Mouse (Mus musculus) liver, adult 2 months (tissue): ENCODE data around the gene Rabgap1. TPM values are rescaled to one million over a fixed set of nuclear protein-coding genes. Genes with fewer than 3 reads are reported as not detected.

Source experiments
- DNase-seq: peaks from one replicate; pipeline ENCODE4 v3.0.0-alpha.2; 2011; ENCODE audit warnings: low read depth, low spot score; ENCODE audit errors: extremely low read depth
- H3K27ac ChIP-seq: fragments of 200-500 bp; replicated peaks from 2 replicates; pipeline ENCODE4 v1.5.1; 2012; ENCODE audit warnings: low read depth, mild to moderate bottlenecking, control low read depth, inconsistent platforms, low read length; ENCODE audit not compliant: insufficient read depth
- H3K27me3 ChIP-seq: fragments of 200-500 bp; 2 replicates; pipeline ENCODE4 v1.6.1; 2012; ENCODE audit warnings: mild to moderate bottlenecking, moderate library complexity, low read length, inconsistent platforms; ENCODE audit not compliant: control insufficient read depth, insufficient read depth
- H3K36me3 ChIP-seq: fragments of 200-500 bp; 2 replicates; pipeline ENCODE4 v1.6.1; 2012; ENCODE audit warnings: low read length, inconsistent platforms; ENCODE audit not compliant: control insufficient read depth, insufficient read depth
- H3K4me1 ChIP-seq: fragments of 200-500 bp; 2 replicates; pipeline ENCODE4 v1.6.1; 2011; ENCODE audit warnings: low read length; ENCODE audit not compliant: control insufficient read depth, insufficient read depth
- H3K4me3 ChIP-seq: fragments of 200-500 bp; 2 replicates; pipeline ENCODE4 v1.5.1; 2011; ENCODE audit warnings: low read depth, mild to moderate bottlenecking, control low read depth, low read length, moderate library complexity; ENCODE audit not compliant: insufficient read depth
- H3K79me2 ChIP-seq: fragments of 200-500 bp; 2 replicates; pipeline ENCODE4 v1.6.1; 2012; ENCODE audit warnings: inconsistent platforms, mild to moderate bottlenecking, low read length, moderate library complexity; ENCODE audit not compliant: control insufficient read depth, insufficient read depth
- H3K9ac ChIP-seq: fragments of 200-500 bp; 2 replicates; pipeline ENCODE4 v1.6.1; 2012; ENCODE audit warnings: low read depth, mild to moderate bottlenecking, control low read depth, inconsistent platforms, low read length
- CTCF ChIP-seq: fragments of 200-500 bp; IDR thresholded peaks from 2 replicates; pipeline ENCODE4 v1.5.1; 2011; ENCODE audit warnings: low read depth, low read length, control low read depth
- POLR2A ChIP-seq: fragments of 200-500 bp; IDR thresholded peaks from 2 replicates; pipeline ENCODE4 v1.6.1; 2011; ENCODE audit warnings: low read length, control low read depth; ENCODE audit not compliant: insufficient read depth; ENCODE audit errors: extremely low read depth
- WGBS: fragments of 180-500 bp; shearing (Covaris S2); methylation state at CpG from one replicate; pipeline ENCODE4 v1.1.7; 2018; 5-methylcytosine and 5-hydroxymethylcytosine counted together
- polyA plus RNA-seq: library from polyadenylated mRNA; depleted of rRNA; stranded (reverse); fragments of >200 nt; gene quantifications from 2 replicates; pipeline ENCODE4 v1.2.3, GENCODE M21; 2012
- total RNA-seq: library from RNA; depleted of rRNA; stranded (reverse); fragments of >200 nt; gene quantifications from 2 replicates; pipeline ENCODE4 v1.2.3, GENCODE M21; 2014

Gene Rabgap1
- total and polyA plus RNA-seq, 2 experiments: 3.4 to 19.1 TPM

DNA sequence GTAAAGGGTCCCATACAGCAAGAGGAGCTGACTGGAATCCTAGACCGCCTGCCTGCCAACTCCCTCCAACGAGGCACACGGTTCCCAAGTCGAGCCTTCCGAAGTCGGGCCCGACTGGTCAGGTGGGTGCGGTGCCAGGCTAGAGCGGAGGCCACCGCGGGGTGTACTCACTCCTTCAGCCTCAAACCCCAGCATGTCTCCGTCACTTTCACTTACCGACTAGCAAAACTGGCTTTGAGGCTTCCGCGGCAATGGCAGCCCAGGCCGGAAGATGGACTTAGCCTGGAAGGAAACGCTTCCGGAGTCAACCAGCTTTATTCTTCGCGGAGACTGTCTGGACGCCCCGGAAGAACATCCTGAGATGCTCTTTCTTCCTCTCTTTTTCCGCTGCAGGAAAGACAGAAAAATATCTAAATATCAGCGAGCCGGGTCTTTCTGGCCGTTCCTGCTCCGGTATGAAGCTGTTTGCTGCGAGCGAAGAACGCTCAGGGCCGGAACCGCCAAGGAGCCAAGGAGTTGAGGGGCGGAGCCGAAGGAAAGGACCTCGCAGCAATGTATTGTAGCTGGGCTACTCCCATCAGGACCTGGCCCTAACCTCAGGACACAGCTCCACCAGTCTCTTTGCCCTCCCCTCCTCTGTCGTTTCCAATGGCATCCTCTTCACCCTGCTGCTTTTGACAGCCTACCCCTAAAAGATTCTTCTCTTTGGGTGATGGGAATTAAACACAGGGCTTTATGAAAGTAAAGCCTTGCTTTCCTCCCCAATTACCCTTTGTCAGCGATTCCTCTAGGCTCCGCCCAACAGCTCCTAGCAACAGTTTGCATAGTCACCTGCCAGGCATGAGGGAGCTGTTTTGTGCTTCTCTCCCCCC is 12.2 kb upstream of the Rabgap1 start:
- Histone ChIP-seq H3K27me3 (no peaks in the 10 kb centered on the region), H3K4me1 (0 out of 2 replicates have a peak, but pooled peaks cover 2% of the 10 kb centered on the region), H3K36me3 (peaks cover 9% of the 10 kb centered on the region; the same call in 1 of the 2 replicates), H3K79me2 (peaks cover 3% of the 10 kb centered on the region; the same call in 1 of the 2 replicates), H3K27ac (peak overlapping the region; percentile 62), H3K4me3 (peak overlapping the region; percentile 88), H3K9ac (peak overlapping the region; percentile 89)
- under 1% methylated on average over 38 of the region's 38 CpGs for WGBS
- DNase-seq: peak; percentile 88
- TF ChIP-seq POLR2A (0 out of 2 replicates have a peak, but pooled peaks have one; percentile 31), CTCF (no peak)

DNA sequence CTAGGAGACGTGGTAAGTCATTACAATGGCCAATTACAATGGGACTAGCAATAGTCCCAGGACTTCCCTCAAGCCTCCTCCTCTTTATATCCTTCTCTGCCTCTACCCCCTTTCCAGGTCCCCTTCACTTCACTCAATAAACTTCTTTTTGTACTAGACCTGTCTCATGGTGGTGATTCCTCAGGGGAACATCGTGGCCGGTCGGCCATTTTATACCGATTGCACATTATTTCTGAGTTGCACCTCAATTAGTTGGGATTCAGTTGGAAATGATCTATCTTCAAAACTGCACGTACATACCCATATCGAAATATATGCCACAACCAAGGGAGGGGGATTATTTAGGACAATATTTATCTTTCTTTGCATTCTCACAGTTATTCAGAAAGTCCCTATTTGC is 11.5 kb upstream of the Rabgap1 start:
- DNase-seq: peak; percentile 12
- no peak for TF ChIP-seq POLR2A
- no peak for TF ChIP-seq CTCF
- Histone ChIP-seq H3K36me3 (peaks cover 10% of the 10 kb centered on the region; the same call in 1 of the 2 replicates), H3K27me3 (no peaks in the 10 kb centered on the region), H3K9ac (no peak overlapping the region), H3K4me1 (0 out of 2 replicates have a peak, but pooled peaks cover 2% of the 10 kb centered on the region), H3K4me3 (peak overlapping the region; percentile 88), H3K79me2 (peaks cover 3% of the 10 kb centered on the region; the same call in 1 of the 2 replicates), H3K27ac (peak overlapping the region; percentile 8; the same call in 1 of the 2 replicates)
- WGBS: 33% methylated on average over 7 of the region's 7 CpGs

DNA sequence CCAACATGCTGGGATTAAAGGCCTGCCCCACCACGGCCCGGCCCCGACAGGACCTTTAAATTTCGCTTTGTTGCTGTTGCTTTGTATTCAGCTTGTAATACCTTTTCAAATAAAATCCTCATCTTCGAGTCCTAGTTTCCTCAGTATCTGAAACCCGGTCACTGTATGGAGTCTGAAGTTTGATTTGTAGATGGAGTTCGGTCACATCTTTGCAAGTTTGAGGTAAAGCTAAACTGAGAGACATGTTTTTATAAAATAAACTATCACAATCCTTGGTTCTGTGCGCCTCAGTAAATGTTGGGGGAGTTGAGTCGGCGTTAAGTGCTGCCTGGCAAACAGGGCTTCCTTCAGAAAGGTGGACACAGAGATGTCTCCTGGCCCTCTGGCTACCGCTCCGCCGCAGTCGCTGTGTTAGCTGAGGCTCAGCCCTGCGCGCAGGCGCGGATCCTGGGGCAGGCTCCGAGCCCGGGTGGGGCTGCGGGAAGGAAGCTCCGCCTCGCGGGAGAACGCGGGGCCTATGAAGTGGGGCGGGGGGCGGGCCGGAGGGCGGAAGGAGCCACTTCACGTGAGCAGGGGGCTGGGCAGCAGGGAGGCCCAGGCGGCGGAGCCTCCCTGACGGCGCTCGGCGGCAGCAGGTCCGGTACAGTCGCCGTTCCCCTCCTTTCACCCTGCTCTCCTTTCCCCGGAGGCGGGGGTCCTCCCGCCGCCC is 8.7 kb downstream of the Rabgap1 start:
- 8% methylated on average over 41 of the region's 44 CpGs for WGBS
- H3K27me3 ChIP-seq: no peaks in the 10 kb centered on the region

DNA sequence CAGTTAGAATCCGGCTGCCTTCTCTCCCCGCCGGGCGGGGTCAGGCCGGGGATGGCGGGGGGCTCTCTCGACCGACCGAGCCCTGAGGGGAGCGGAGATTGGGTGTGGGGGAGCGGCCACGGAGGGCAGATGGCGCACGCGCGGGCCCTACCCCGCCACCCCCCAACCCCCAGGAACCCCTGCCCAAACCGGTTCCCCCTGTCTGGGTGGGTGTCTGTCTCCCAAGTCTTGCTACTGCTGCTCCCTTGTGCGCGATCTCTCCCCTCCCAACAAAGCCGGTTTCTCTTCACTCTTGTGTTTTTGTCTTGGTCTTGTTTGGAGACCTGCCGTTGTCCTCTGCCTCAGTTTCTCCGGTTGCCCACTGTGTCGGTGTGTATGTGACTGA is 9.3 kb downstream of the Rabgap1 start:
- H3K79me2 ChIP-seq: peaks cover 6% of the 10 kb centered on the region; the same call in 1 of the 2 replicates
- H3K9ac ChIP-seq: peak overlapping the region; percentile 91
- H3K27me3 ChIP-seq: no peaks in the 10 kb centered on the region
- H3K27ac ChIP-seq: peak overlapping the region; percentile 66
- TF ChIP-seq POLR2A: no peak
- TF ChIP-seq CTCF: no peak
- WGBS: 0% methylated on average over 22 of the region's 24 CpGs
- no peaks in the 10 kb centered on the region for H3K36me3 ChIP-seq
- H3K4me3 ChIP-seq: peak overlapping the region; percentile 83
- DNase-seq: peak; percentile 10
- H3K4me1 ChIP-seq: peaks cover 7% of the 10 kb centered on the region

More for the DNA sequence above, 8.7 kb downstream of the Rabgap1 start:
- DNase-seq: peak; percentile 82
- Histone ChIP-seq H3K9ac (peak overlapping the region; percentile 91), H3K36me3 (no peaks in the 10 kb centered on the region), H3K4me3 (peak overlapping the region; percentile 83), H3K27ac (peak overlapping the region; percentile 66), H3K4me1 (peaks cover 7% of the 10 kb centered on the region), H3K79me2 (peaks cover 6% of the 10 kb centered on the region; the same call in 1 of the 2 replicates)
- TF ChIP-seq CTCF: 0 out of 2 replicates have a peak, but pooled peaks have one; percentile 0
- peak; percentile 67 for TF ChIP-seq POLR2A

DNA sequence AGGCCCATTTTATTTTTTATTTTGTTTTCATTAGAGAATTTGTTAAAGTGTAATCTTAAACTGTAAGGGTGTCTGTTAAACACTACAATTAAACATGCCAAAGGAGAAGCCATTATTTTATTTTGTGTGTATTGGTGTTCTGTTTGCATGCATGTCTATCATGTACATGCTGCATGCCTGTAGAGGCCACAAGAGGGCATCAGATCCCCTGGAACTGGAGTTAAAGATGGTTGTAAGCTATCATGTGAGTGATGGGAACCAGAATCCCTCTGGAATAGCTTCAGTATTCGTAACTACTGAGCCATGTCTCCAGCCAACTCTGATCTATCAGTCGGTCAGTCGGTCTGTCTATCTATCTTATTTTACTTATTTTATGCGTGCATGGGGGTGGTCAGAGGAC is 17.6 kb downstream of the Rabgap1 start:
- WGBS: 98% methylated on average over 4 of the region's 4 CpGs
- no peak overlapping the region for H3K27ac ChIP-seq
- H3K4me3 ChIP-seq: no peak overlapping the region
- DNase-seq: no peak
- peaks cover 2% of the 10 kb centered on the region; the same call in 1 of the 2 replicates for H3K79me2 ChIP-seq
- H3K27me3 ChIP-seq: no peaks in the 10 kb centered on the region
- no peaks in the 10 kb centered on the region for H3K4me1 ChIP-seq
- H3K36me3 ChIP-seq: no peaks in the 10 kb centered on the region; the same call in 1 of the 2 replicates
- H3K9ac ChIP-seq: no peak overlapping the region
- no peak for TF ChIP-seq CTCF
